Mouse (Mus musculus): ENCODE data around the gene Abcb8.

Gene Abcb8

GRCm38 (mm10) chr5:24393392-24393997 lies at the start of gene Abcb8:
TSS of gene Abcb8 (plus strand) at chr5:24393663.
- DNase-seq (ENCODE audit: low spot score): peak; percentile 76

- DNase-seq (ENCODE audit: low spot score): no peak
These were observed 49.5 kb upstream of the Abcb8 start for GRCm38 (mm10) chr5:24343977-24344436.

- no peak for DNase-seq (ENCODE audit: low spot score)
These were observed 48.9 kb upstream of the Abcb8 start for GRCm38 (mm10) chr5:24344477-24345051.

- no peak for DNase-seq (ENCODE audit: low spot score)
These were observed 47.1 kb upstream of the Abcb8 start for GRCm38 (mm10) chr5:24346313-24346712.

GRCm38 (mm10) chr5:24347186-24347875 lies 46.1 kb upstream of the Abcb8 start:
- no peak for DNase-seq (ENCODE audit: low spot score)

GRCm38 (mm10) chr5:24348128-24348527 lies 45.3 kb upstream of the Abcb8 start:
- peak; percentile 61 for DNase-seq (ENCODE audit: low spot score)

GRCm38 (mm10) chr5:24348546-24348945 lies 44.9 kb upstream of the Abcb8 start:
- DNase-seq (ENCODE audit: low spot score): no peak

- no peak for DNase-seq (ENCODE audit: low spot score)
These were observed 43.4 kb upstream of the Abcb8 start for GRCm38 (mm10) chr5:24350073-24350472.

GRCm38 (mm10) chr5:24350531-24351250 lies 42.8 kb upstream of the Abcb8 start:
- no peak for DNase-seq (ENCODE audit: low spot score)

- no peak for DNase-seq (ENCODE audit: low spot score)
These were observed 42.2 kb upstream of the Abcb8 start, which contains the start of gene Kcnh2 for GRCm38 (mm10) chr5:24351278-24351677. TSS of gene Kcnh2 (minus strand) at chr5:24351604.

GRCm38 (mm10) chr5:24351701-24352171 lies 41.7 kb upstream of the Abcb8 start:
- no peak for DNase-seq (ENCODE audit: low spot score)

GRCm38 (mm10) chr5:24352251-24352859 lies 41.1 kb upstream of the Abcb8 start:
- DNase-seq (ENCODE audit: low spot score): no peak

GRCm38 (mm10) chr5:24353327-24353726 lies 40.1 kb upstream of the Abcb8 start:
- DNase-seq (ENCODE audit: low spot score): no peak

GRCm38 (mm10) chr5:24356764-24357163 lies 36.7 kb upstream of the Abcb8 start:
- no peak for DNase-seq (ENCODE audit: low spot score)

- no peak for DNase-seq (ENCODE audit: low spot score)
These were observed 36.0 kb upstream of the Abcb8 start for GRCm38 (mm10) chr5:24357461-24357860.

GRCm38 (mm10) chr5:24360792-24361454 lies 32.5 kb upstream of the Abcb8 start:
- peak; percentile 44 for DNase-seq (ENCODE audit: low spot score)

GRCm38 (mm10) chr5:24363467-24363866 lies 30.0 kb upstream of the Abcb8 start:
- no peak for DNase-seq (ENCODE audit: low spot score)

- DNase-seq (ENCODE audit: low spot score): no peak
These were observed 29.4 kb upstream of the Abcb8 start for GRCm38 (mm10) chr5:24364061-24364460.

GRCm38 (mm10) chr5:24364508-24364907 lies 29.0 kb upstream of the Abcb8 start, which contains the start of gene Nos3:
TSS of gene Nos3 (plus strand) at chr5:24364810.
- no peak for DNase-seq (ENCODE audit: low spot score)

- DNase-seq (ENCODE audit: low spot score): no peak
These were observed 28.5 kb upstream of the Abcb8 start for GRCm38 (mm10) chr5:24364963-24365362.

- no peak for DNase-seq (ENCODE audit: low spot score)
These were observed 27.9 kb upstream of the Abcb8 start for GRCm38 (mm10) chr5:24365528-24365927.

Data from spleen, adult 12 weeks (tissue).